Mouse (Mus musculus) midbrain, embryonic 10.5 days (tissue): ENCODE results near the gene Slc45a1. TPM values are rescaled to one million over a fixed set of nuclear protein-coding genes. Genes with fewer than 3 reads are reported as not detected.
A peak's percentile ranks its signal among the peaks of the same experiment; 100 is the strongest.

Experiments
- DNase-seq: peaks from one replicate; pipeline ENCODE4 v3.0.0-alpha.2; 2017; ENCODE audit warnings: low spot score
- H3K27ac ChIP-seq: fragments of 300-500 bp; sonication (generic); replicated peaks from 2 replicates; pipeline ENCODE4 v1.5.1; 2016; ENCODE audit warnings: mild to moderate bottlenecking
- H3K27me3 ChIP-seq: fragments of 300-500 bp; sonication (generic); 2 replicates; pipeline ENCODE4 v1.6.1; 2016; ENCODE audit warnings: low read depth, mild to moderate bottlenecking; ENCODE audit not compliant: poor library complexity, severe bottlenecking
- H3K36me3 ChIP-seq: fragments of 300-500 bp; sonication (generic); 2 replicates; pipeline ENCODE4 v1.6.1; 2016; ENCODE audit warnings: mild to moderate bottlenecking, moderate library complexity
- H3K4me1 ChIP-seq: fragments of 300-500 bp; sonication (generic); 2 replicates; pipeline ENCODE4 v1.6.1; 2016
- H3K4me3 ChIP-seq: fragments of 300-500 bp; sonication (generic); 2 replicates; pipeline ENCODE4 v1.5.1; 2016; ENCODE audit warnings: mild to moderate bottlenecking, moderate library complexity
- H3K9me3 ChIP-seq: fragments of 300-500 bp; sonication (generic); replicated peaks from 2 replicates; pipeline ENCODE4 v1.6.1; 2016; ENCODE audit warnings: mild to moderate bottlenecking
- WGBS: fragments of 180-500 bp; shearing (Covaris S2); methylation state at CpG from one replicate; pipeline ENCODE4 v1.1.7; 2016; 5-methylcytosine and 5-hydroxymethylcytosine counted together
- polyA plus RNA-seq: library from polyadenylated mRNA; unstranded; fragments of >200 nt; fragmentation: Nextera tagmentation; extraction: Ambion mirVana; gene quantifications from 2 replicates; pipeline ENCODE4 v1.2.1, GENCODE M21; 2016

The Slc45a1 gene
- polyA plus RNA-seq, 1 experiment from 2014 or later = 1.7 TPM

DNA sequence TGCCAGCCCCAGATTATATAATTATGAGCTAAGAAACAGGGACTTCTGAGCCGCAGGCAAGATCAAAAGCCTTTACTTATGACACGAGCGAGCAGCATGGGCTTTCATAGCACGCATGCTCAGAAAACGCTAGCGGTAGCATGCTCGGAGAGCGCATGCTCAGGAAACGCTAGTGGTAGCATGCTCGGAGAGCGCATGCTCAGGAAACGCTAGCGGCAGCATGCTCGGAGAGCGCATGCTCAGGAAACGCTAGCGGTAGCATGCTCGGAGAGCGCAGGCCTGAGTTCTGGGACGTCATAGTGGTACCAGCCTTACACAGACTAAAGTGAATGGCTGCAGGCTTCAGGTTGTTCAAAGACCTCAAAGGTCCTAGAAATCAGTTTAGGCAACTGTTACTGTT is 26.8 kb upstream of the Slc45a1 start:
- Histone ChIP-seq H3K27me3 (peaks cover 8% of the 10 kb centered on the region; the same call in 1 of the 2 replicates), H3K4me3 (no peak overlapping the region), H3K9me3 (no peaks in the 10 kb centered on the region; the same call in 1 of the 2 replicates), H3K4me1 (peaks cover 23% of the 10 kb centered on the region), H3K36me3 (no peaks in the 10 kb centered on the region), H3K27ac (no peak overlapping the region)
- no peak for DNase-seq
- WGBS = 97% methylated on average over 20 of the region's 20 CpGs

- H3K27ac ChIP-seq = peak overlapping the region; percentile 38
- DNase-seq = peak; percentile 28
- H3K4me1 ChIP-seq = peaks cover 23% of the 10 kb centered on the region
- H3K36me3 ChIP-seq = no peaks in the 10 kb centered on the region
- H3K27me3 ChIP-seq = peaks cover 13% of the 10 kb centered on the region; the same call in 1 of the 2 replicates
- WGBS = 16% methylated on average over 2 of the region's 4 CpGs
- no peaks in the 10 kb centered on the region; the same call in 1 of the 2 replicates for H3K9me3 ChIP-seq
- peak overlapping the region; percentile 9 for H3K4me3 ChIP-seq
Measured at GRCm38 (mm10) chr4:150677846-150678224, 25.9 kb upstream of the Slc45a1 start.

- Histone ChIP-seq H3K4me1 (peaks cover 23% of the 10 kb centered on the region), H3K27ac (peak overlapping the region; percentile 38), H3K36me3 (no peaks in the 10 kb centered on the region), H3K27me3 (peaks cover 13% of the 10 kb centered on the region; the same call in 1 of the 2 replicates), H3K4me3 (peak overlapping the region; percentile 9), H3K9me3 (no peaks in the 10 kb centered on the region; the same call in 1 of the 2 replicates)
- WGBS = 18% methylated on average over 10 of the region's 10 CpGs
- peak; percentile 45 for DNase-seq
Measured at GRCm38 (mm10) chr4:150677126-150677845, 25.3 kb upstream of the Slc45a1 start.

DNA sequence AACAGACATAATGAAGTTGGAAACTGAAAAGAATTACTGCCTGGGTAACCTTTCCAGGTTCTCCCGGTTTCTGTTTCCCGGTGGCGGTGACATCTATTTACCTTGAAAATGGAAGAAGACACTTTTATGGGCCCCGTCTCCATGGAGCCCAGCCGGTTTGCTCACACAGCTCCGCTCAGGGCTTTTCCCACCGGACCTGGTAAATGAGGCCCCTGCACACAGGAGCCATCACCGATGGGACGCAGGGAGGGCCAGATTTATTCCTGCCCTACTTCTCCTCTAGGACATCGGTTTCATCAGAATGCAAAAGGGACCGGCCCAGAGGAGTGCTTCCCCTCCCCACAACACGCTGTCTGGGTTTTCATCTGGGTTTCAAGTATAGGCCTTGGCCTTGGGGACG is 24.1 kb upstream of the Slc45a1 start:
- no peaks in the 10 kb centered on the region for H3K36me3 ChIP-seq

DNA sequence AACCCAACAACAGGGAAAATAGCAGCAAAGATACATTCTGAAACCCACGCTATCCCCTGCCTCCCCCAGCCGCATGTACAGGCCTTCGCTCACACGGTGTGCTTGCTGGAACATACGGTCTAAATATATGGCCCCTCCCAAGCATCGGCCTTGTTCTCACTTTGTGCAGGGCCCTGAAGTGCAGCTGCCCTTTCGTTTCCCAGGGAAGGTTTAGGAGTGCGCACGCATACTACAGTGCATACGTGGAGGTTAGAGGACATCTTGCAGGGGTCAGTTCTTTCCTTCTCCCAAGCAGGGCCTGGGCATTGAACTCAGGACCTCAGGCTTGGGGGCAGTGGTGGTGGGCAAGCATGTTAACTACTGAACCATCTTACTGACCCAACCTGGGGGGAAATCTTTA is 23.3 kb upstream of the Slc45a1 start:
- WGBS = 94% methylated on average over 10 of the region's 10 CpGs
- Histone ChIP-seq H3K4me1 (peaks cover 23% of the 10 kb centered on the region), H3K27me3 (peaks cover 13% of the 10 kb centered on the region; the same call in 1 of the 2 replicates), H3K27ac (no peak overlapping the region), H3K4me3 (no peak overlapping the region), H3K9me3 (no peaks in the 10 kb centered on the region), H3K36me3 (no peaks in the 10 kb centered on the region)
- no peak for DNase-seq

More for the DNA sequence above, 24.1 kb upstream of the Slc45a1 start:
- WGBS = 91% methylated on average over 13 of the region's 13 CpGs
- no peak for DNase-seq
- Histone ChIP-seq H3K9me3 (no peaks in the 10 kb centered on the region; the same call in 1 of the 2 replicates), H3K27me3 (peaks cover 13% of the 10 kb centered on the region; the same call in 1 of the 2 replicates), H3K4me3 (no peak overlapping the region), H3K27ac (no peak overlapping the region), H3K4me1 (peaks cover 23% of the 10 kb centered on the region)

GRCm38 (mm10) chr4:150665806-150666205 is 13.8 kb upstream of the Slc45a1 start:
- H3K4me1 ChIP-seq = peaks cover 13% of the 10 kb centered on the region
- no peaks in the 10 kb centered on the region for H3K36me3 ChIP-seq
- H3K27me3 ChIP-seq = peaks cover 24% of the 10 kb centered on the region
- WGBS = 87% methylated on average over 10 of the region's 10 CpGs
- H3K9me3 ChIP-seq = no peaks in the 10 kb centered on the region
- no peak overlapping the region for H3K4me3 ChIP-seq
- DNase-seq = no peak
- H3K27ac ChIP-seq = no peak overlapping the region

- Histone ChIP-seq H3K9me3 (no peaks in the 10 kb centered on the region), H3K4me3 (no peak overlapping the region), H3K36me3 (no peaks in the 10 kb centered on the region), H3K27me3 (peaks cover 29% of the 10 kb centered on the region), H3K4me1 (peaks cover 13% of the 10 kb centered on the region), H3K27ac (no peak overlapping the region)
- DNase-seq = no peak
- 77% methylated on average over 7 of the region's 7 CpGs for WGBS
Measured at GRCm38 (mm10) chr4:150664726-150665125, 12.8 kb upstream of the Slc45a1 start.

DNA sequence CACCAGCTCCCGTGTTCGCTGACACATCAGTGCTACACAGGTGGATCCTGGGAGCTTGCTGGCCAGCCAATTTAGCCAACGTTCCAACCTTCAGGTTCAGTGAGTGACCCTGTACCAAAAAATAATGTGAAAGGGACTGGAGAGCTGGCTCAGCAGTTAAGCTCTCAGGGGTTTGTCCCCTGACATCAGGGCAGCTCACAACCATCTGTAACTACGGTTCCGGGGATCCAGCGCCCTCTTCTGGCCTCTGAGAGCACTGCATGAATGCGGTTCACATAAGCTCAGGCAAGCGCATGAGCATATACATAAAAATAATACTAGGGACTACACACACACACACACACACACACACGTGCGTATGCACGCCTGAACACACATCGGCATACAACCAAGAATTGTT is 11.2 kb upstream of the Slc45a1 start:
- Histone ChIP-seq H3K27ac (no peak overlapping the region), H3K36me3 (no peaks in the 10 kb centered on the region), H3K4me1 (peaks cover 13% of the 10 kb centered on the region), H3K9me3 (no peaks in the 10 kb centered on the region), H3K27me3 (peaks cover 29% of the 10 kb centered on the region), H3K4me3 (no peak overlapping the region)
- peak; percentile 69 for DNase-seq
- 57% methylated on average over 12 of the region's 12 CpGs for WGBS

GRCm38 (mm10) chr4:150661886-150662285 is 9.9 kb upstream of the Slc45a1 start:
- Histone ChIP-seq H3K36me3 (no peaks in the 10 kb centered on the region), H3K9me3 (no peaks in the 10 kb centered on the region), H3K4me1 (peaks cover 13% of the 10 kb centered on the region), H3K27me3 (peaks cover 29% of the 10 kb centered on the region), H3K4me3 (peak overlapping the region; percentile 29), H3K27ac (no peak overlapping the region)
- DNase-seq = no peak
- 8% methylated on average over 13 of the region's 13 CpGs for WGBS

DNA sequence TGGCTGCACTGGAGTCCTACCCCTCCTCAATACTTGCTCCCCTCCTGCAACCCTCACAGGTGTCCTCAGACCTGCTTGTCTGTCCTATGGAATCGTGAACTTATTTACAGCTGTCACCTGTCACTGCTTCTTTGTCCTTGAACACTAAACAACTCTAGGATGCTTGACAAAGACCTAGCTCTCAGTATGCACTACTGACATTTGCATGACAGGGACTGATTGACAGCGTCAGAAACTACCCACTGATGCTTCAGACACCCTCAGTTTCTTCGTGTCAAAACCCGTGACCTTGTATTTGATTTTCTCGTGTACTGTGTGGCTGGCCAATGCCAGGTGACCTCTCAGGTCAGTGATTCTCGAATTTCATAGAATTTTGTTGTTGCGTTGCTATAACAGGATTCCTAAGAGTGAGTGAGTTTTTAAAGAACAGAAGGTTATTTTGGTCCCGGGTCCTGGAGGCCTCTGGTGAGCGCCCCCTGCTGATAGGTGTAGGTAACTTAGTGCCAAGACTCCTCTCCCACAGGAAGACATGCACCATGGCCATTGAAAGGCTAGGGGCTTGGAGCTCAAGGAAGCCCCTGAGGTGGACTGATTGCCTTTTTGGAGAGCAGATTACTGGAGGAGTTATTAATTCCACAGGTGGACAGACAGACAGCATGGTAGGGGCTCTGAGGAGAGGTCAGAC is 8.1 kb upstream of the Slc45a1 start:
- Histone ChIP-seq H3K4me3 (no peak overlapping the region), H3K4me1 (peaks cover 20% of the 10 kb centered on the region), H3K9me3 (no peaks in the 10 kb centered on the region), H3K36me3 (no peaks in the 10 kb centered on the region), H3K27me3 (peaks cover 32% of the 10 kb centered on the region), H3K27ac (no peak overlapping the region)
- no peak for DNase-seq
- 78% methylated on average over 9 of the region's 9 CpGs for WGBS

GRCm38 (mm10) chr4:150656504-150656903 is 4.5 kb upstream of the Slc45a1 start:
- 84% methylated on average over 6 of the region's 6 CpGs for WGBS
- H3K27me3 ChIP-seq = peaks cover 51% of the 10 kb centered on the region
- H3K9me3 ChIP-seq = no peaks in the 10 kb centered on the region
- H3K36me3 ChIP-seq = no peaks in the 10 kb centered on the region
- H3K4me3 ChIP-seq = no peak overlapping the region
- DNase-seq = no peak
- no peak overlapping the region for H3K27ac ChIP-seq
- peaks cover 23% of the 10 kb centered on the region for H3K4me1 ChIP-seq

- peak; percentile 85 for DNase-seq
- Histone ChIP-seq H3K27me3 (peaks cover 51% of the 10 kb centered on the region), H3K4me1 (peaks cover 24% of the 10 kb centered on the region), H3K27ac (no peak overlapping the region; the same call in 1 of the 2 replicates), H3K4me3 (0 out of 2 replicates have a peak overlapping the region, but pooled peaks have one; percentile 20), H3K9me3 (no peaks in the 10 kb centered on the region), H3K36me3 (no peaks in the 10 kb centered on the region)
- WGBS = 6% methylated on average over 17 of the region's 17 CpGs
Measured at GRCm38 (mm10) chr4:150655989-150656388, 4.0 kb upstream of the Slc45a1 start.

- no peak for DNase-seq
- 44% methylated on average over 11 of the region's 11 CpGs for WGBS
- Histone ChIP-seq H3K36me3 (no peaks in the 10 kb centered on the region), H3K4me1 (peaks cover 24% of the 10 kb centered on the region), H3K4me3 (no peak overlapping the region), H3K27ac (no peak overlapping the region), H3K27me3 (peaks cover 46% of the 10 kb centered on the region), H3K9me3 (no peaks in the 10 kb centered on the region)
Measured at GRCm38 (mm10) chr4:150653072-150653599, 1.2 kb upstream of the Slc45a1 start.
